8 mouse cellular contexts compared by ENCODE assay signal in genomic region chr11:89100826-89101321, GRCm38 (mm10). TPM values are rescaled to one million over a fixed set of nuclear protein-coding genes. Genes with fewer than 3 reads are reported as not detected.
DNase-seq lines count a peak whose midpoint lies in the region; ATAC-seq and TF ChIP-seq lines count a peak whose summit lies in the region.

No protein-coding gene starts in this region.

- DNase-seq in embryo, embryonic 10.5 days (ENCODE audit: low spot score) = peak; percentile 24
- DNase-seq in embryo, embryonic 10 days (ENCODE audit: low spot score) = no peak
- DNase-seq in c-Kit-positive CD71-positive TER-119-negative erythroid progenitor cells, embryonic 14.5 days (ENCODE audit: low read depth) = peak; percentile 8
- peak; percentile 76 for DNase-seq in gastrocnemius, adult 2 months
- no peak for DNase-seq in hindbrain, embryonic 14.5 days (ENCODE audit: low spot score)
- peak; percentile 30 to 40 for DNase-seq in layer of hippocampus, postnatal 36 days
- DNase-seq in lung, postnatal 14 days = peak; percentile 46

- H3K9ac ChIP-seq in hindbrain, embryonic 14.5 days = peak overlapping the region; percentile 32

- peak; percentile 14; the same call in 1 of the 2 replicates for ATAC-seq in hindbrain, embryonic 14.5 days (ENCODE audit: low FRiP score)

- intact Hi-C loops in gastrocnemius, adult 2 months (cut with DNase I) = loop anchor here (2.0 kb wide), 2 partner anchors 64 to 202 kb away; partner anchors contain the start of gene Nog

- H3K27me3 ChIP-seq in hindbrain, embryonic 14.5 days (ENCODE audit: control insufficient read depth, insufficient read depth, low read length) = no peaks in the 10 kb centered on the region
- H3K27me3 ChIP-seq in small intestine, adult 2 months (ENCODE audit: control insufficient read depth, insufficient read depth, low read length) = no peaks in the 10 kb centered on the region

- H3K36me3 ChIP-seq in hindbrain, embryonic 14.5 days (replicated peaks; ENCODE audit: control insufficient read depth, insufficient read depth) = no peaks in the 10 kb centered on the region
- no peaks in the 10 kb centered on the region for H3K36me3 ChIP-seq in small intestine, adult 2 months (ENCODE audit: control insufficient read depth, insufficient read depth, low read length)

- H3K4me3 ChIP-seq in gastrocnemius, adult 2 months = peak overlapping the region; percentile 70
- H3K4me3 ChIP-seq in hindbrain, embryonic 14.5 days (replicated peaks; ENCODE audit: low read length) = no peak overlapping the region; the same call in 1 of the 2 replicates
- H3K4me3 ChIP-seq in small intestine, adult 2 months (ENCODE audit: low read depth, low read length) = peak overlapping the region; percentile 60

- TF ChIP-seq CTCF in gastrocnemius, adult 2 months (IDR thresholded peaks at IDR 0.05) = no peak
- TF ChIP-seq CTCF in small intestine, adult 2 months (IDR thresholded peaks at IDR 0.05; ENCODE audit: extremely low read depth, insufficient read length, insufficient replicate concordance, low read depth, low read length) = no peak

- H3K27ac ChIP-seq in gastrocnemius, adult 2 months = peak overlapping the region; percentile 84
- H3K27ac ChIP-seq in hindbrain, embryonic 14.5 days = no peak overlapping the region
- H3K27ac ChIP-seq in small intestine, adult 2 months (ENCODE audit: insufficient read depth, low read depth, low read length) = no peak overlapping the region

- 34% methylated on average over 17 of the region's 17 CpGs for WGBS in hindbrain, embryonic 14.5 days
- WGBS in small intestine, adult 2 months = 9% methylated on average over 17 of the region's 17 CpGs

- peak overlapping the region; percentile 35 for H3K4me2 ChIP-seq in hindbrain, embryonic 14.5 days (replicated peaks)

- TF ChIP-seq POLR2A in small intestine, adult 2 months (IDR thresholded peaks at IDR 0.05; ENCODE audit: low read depth, low read length) = no peak

- H3K4me1 ChIP-seq in hindbrain, embryonic 14.5 days (replicated peaks; ENCODE audit: control insufficient read depth, insufficient read depth, low read length) = no peaks in the 10 kb centered on the region
- H3K4me1 ChIP-seq in small intestine, adult 2 months (ENCODE audit: control insufficient read depth, insufficient read depth, insufficient read length, low read length) = no peaks in the 10 kb centered on the region

- no peaks in the 10 kb centered on the region for H3K9me3 ChIP-seq in hindbrain, embryonic 14.5 days (ENCODE audit: control insufficient read depth, low read length)

RNA-seq across cellular contexts. Expression of gene Gm525, which starts 27.2 kb away (rescaled TPM):
- not detected for total RNA-seq in gastrocnemius, adult 2 months (2021)
- not detected in 2 replicates for polyA plus RNA-seq in hindbrain, embryonic 14.5 days (2014; fragmentation: Nextera tagmentation; extraction: Ambion mirVana)
- total RNA-seq in layer of hippocampus, postnatal 36 days (2021) = not detected
- not detected in 2 replicates for polyA plus RNA-seq in small intestine, adult 2 months (2012; rRNA removed)

RNA-seq across cellular contexts. Expression of gene Dgke, which starts 34.2 kb away (rescaled TPM):
- 1 to 10 TPM; 3.4 to 3.7 TPM for total RNA-seq in gastrocnemius, adult 2 months (2021)
- polyA plus RNA-seq in hindbrain, embryonic 14.5 days (2014; fragmentation: Nextera tagmentation; extraction: Ambion mirVana) = 16.3 and 16.7 TPM in 2 replicates
- total RNA-seq in layer of hippocampus, postnatal 36 days (2021) = 10 to 100 TPM; 44.1 to 44.9 TPM
- polyA plus RNA-seq in small intestine, adult 2 months (2012; rRNA removed) = 2.1 and 3.2 TPM in 2 replicates

Comparison
In these comparisons a context has a peak if more than half of its experiments do, and no peak if none do; other contexts are left out.
1. DNase-seq: peak in embryo, embryonic 10.5 days (single experiment), c-Kit-positive CD71-positive TER-119-negative erythroid progenitor cells, embryonic 14.5 days (single experiment), gastrocnemius, adult 2 months (single experiment), layer of hippocampus, postnatal 36 days (2 of 2) and lung, postnatal 14 days (single experiment); none in embryo, embryonic 10 days (single experiment) and hindbrain, embryonic 14.5 days (single experiment).
2. RNA of gene Dgke, which starts 34.2 kb away (total RNA-seq): 44.1 to 44.9 TPM in layer of hippocampus, postnatal 36 days; 3.4 to 3.7 TPM in gastrocnemius, adult 2 months; every median in the first group is over 4 times any median in the second.